Mouse (Mus musculus) bone marrow, adult 2 months (tissue): ENCODE data around the gene 4931417E11Rik.

Source experiments
- CTCF ChIP-seq: fragments of 200-500 bp; IDR thresholded peaks from 2 replicates; pipeline ENCODE4 v1.5.1; 2011; ENCODE audit warnings: low read length, control low read depth; ENCODE audit not compliant: control insufficient read depth, insufficient read depth
- POLR2A ChIP-seq: fragments of 200-500 bp; IDR thresholded peaks from 2 replicates; pipeline ENCODE4 v1.6.1; 2011; ENCODE audit warnings: low read depth, mild to moderate bottlenecking, control low read depth, low read length, borderline replicate concordance; ENCODE audit not compliant: control insufficient read depth

GRCm38 (mm10) chr6:73499631-73500030, 30.2 kb upstream of the 4931417E11Rik start:
- TF ChIP-seq POLR2A: no peak
- no peak for TF ChIP-seq CTCF
